23 mouse cellular contexts compared by ENCODE assay signal in the genomic region with DNA sequence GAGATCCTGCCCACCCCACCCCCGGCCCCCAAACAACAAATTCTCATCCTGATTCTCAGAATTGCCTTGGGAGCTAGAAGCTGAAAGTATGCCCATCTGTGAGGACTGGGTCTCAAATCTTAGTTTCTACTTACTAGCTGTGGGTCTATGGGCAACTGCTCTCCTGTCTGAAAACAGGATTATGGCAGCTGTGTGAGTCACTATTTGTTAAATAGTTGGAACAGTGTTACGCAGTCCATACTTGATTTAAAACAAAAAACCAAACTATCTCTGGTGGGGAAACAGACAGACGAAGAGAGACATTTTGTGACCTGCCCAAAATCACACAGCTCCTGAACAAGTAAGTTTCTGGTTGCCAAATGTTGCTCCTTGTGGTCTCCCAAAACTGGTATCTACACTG. TPM values are rescaled to one million over a fixed set of nuclear protein-coding genes. Genes with fewer than 3 reads are reported as not detected.
"Had no signal": no experiment of that assay in that cellular context is flagged by ENCODE, and none has a peak within 500 bp of the region (broad histone marks: within the 10 kb centered on the region; RNA-seq: fewer than 3 reads in every experiment).

No protein-coding gene starts in this region.

- H3K27ac ChIP-seq: lung, embryonic 15.5 days; macrophage; midbrain, embryonic 13.5 days; midbrain, embryonic 15.5 days; neural tube, embryonic 13.5 days; neural tube, embryonic 15.5 days; stomach, embryonic 15.5 days; stomach, postnatal 0 days had no signal

- DNase-seq: liver, postnatal 0 days; lung, postnatal 14 days; lung, postnatal 36 days; right cerebral cortex, postnatal 14 days; thymus, adult 2 months; thymus, postnatal 25 days; thymus, postnatal 4 days had no signal

- H3K4me3 ChIP-seq: lung, embryonic 15.5 days; megakaryocyte, embryonic 14.5 days; midbrain, embryonic 13.5 days; midbrain, embryonic 15.5 days; neural tube, embryonic 15.5 days had no signal

- H3K36me3 ChIP-seq: midbrain, embryonic 15.5 days; stomach, embryonic 15.5 days had no signal

RNA-seq across cellular contexts. Expression of a gene that starts 2.3 kb away (rescaled TPM):
- polyA plus RNA-seq: liver, postnatal 0 days; lung, embryonic 15.5 days; lung, postnatal 0 days; macrophage; midbrain, embryonic 11.5 days; midbrain, embryonic 13.5 days; midbrain, embryonic 15.5 days; midbrain, postnatal 0 days; neural tube, embryonic 11.5 days; neural tube, embryonic 15.5 days; stomach, embryonic 15.5 days; urinary bladder, adult 2 months had no signal

RNA-seq across cellular contexts. Expression of a gene that starts 18.6 kb away (rescaled TPM):
- polyA plus RNA-seq: testis, adult 2 months had no signal

RNA-seq across cellular contexts. Expression of a gene that starts 24.1 kb away (rescaled TPM):
- total RNA-seq: megakaryocyte progenitor cell, adult 5-6 weeks had no signal
